Mouse (Mus musculus) heart, postnatal 0 days (tissue): ENCODE measurements at regions not wholly inside any gene's neighbourhood (a gene's known extent, or its start where the extent isn't known, plus 50 kb on each side); places are given as distances from the start of the nearest gene placed in this dataset.

ENCODE experiments used
- ATAC-seq: fragments of 200-750 bp; cut with Nextera tagmentation; 2 replicates; pipeline ENCODE4 v1.8.0; 2017; ENCODE audit warnings: low read depth, moderate number of reproducible peaks, moderate library complexity; ENCODE audit not compliant: insufficient read depth
- DNase-seq: peaks from one replicate; pipeline ENCODE4 v3.0.0-alpha.2; 2016; ENCODE audit warnings: low spot score
- H3K27ac ChIP-seq: fragments of 300-500 bp; sonication (generic); 2 replicates; pipeline ENCODE4 v1.5.1; 2014; ENCODE audit warnings: low read depth, mild to moderate bottlenecking
- H3K27me3 ChIP-seq: fragments of 300-500 bp; sonication (generic); 2 replicates; pipeline ENCODE4 v1.6.1; 2014; ENCODE audit warnings: low read length, mixed read lengths; ENCODE audit not compliant: control insufficient read depth, insufficient read depth
- H3K36me3 ChIP-seq: fragments of 300-500 bp; sonication (generic); replicated peaks from 2 replicates; pipeline ENCODE4 v1.6.1; 2014; ENCODE audit warnings: low read length, mixed read lengths; ENCODE audit not compliant: control insufficient read depth, insufficient read depth
- H3K4me1 ChIP-seq: fragments of 300-500 bp; sonication (generic); 2 replicates; pipeline ENCODE4 v1.6.1; 2014; ENCODE audit warnings: antibody characterized with exemption; ENCODE audit not compliant: control insufficient read depth, insufficient read depth
- H3K4me2 ChIP-seq: fragments of 300-500 bp; sonication (generic); 2 replicates; pipeline ENCODE4 v1.6.1; 2014; ENCODE audit warnings: low read depth, mild to moderate bottlenecking, low read length, moderate library complexity
- H3K4me3 ChIP-seq: fragments of 300-500 bp; sonication (generic); 2 replicates; pipeline ENCODE4 v1.5.1; 2014; ENCODE audit warnings: low read depth, low read length
- H3K9ac ChIP-seq: fragments of 300-500 bp; sonication (generic); replicated peaks from 2 replicates; pipeline ENCODE4 v1.6.1; 2014; ENCODE audit warnings: low read depth, low read length, mixed read lengths
- H3K9me3 ChIP-seq: fragments of 300-500 bp; sonication (generic); replicated peaks from 2 replicates; pipeline ENCODE4 v1.6.1; 2016; ENCODE audit warnings: low read length; ENCODE audit not compliant: control insufficient read depth
- CTCF ChIP-seq: IDR thresholded peaks from 2 replicates; pipeline ENCODE4 v1.5.1; 2016; ENCODE audit warnings: antibody characterized with exemption, control low read depth, low read depth
- EP300 ChIP-seq: IDR thresholded peaks from 2 replicates; pipeline ENCODE4 v1.6.1; 2016; ENCODE audit warnings: antibody characterized with exemption, low read depth
- WGBS: fragments of 180-500 bp; shearing (Covaris S2); extraction: QIAGEN DNeasy Blood & Tissue Kit; methylation state at CpG from one replicate; pipeline ENCODE4 v1.1.7; 2014; 5-methylcytosine and 5-hydroxymethylcytosine counted together

DNA sequence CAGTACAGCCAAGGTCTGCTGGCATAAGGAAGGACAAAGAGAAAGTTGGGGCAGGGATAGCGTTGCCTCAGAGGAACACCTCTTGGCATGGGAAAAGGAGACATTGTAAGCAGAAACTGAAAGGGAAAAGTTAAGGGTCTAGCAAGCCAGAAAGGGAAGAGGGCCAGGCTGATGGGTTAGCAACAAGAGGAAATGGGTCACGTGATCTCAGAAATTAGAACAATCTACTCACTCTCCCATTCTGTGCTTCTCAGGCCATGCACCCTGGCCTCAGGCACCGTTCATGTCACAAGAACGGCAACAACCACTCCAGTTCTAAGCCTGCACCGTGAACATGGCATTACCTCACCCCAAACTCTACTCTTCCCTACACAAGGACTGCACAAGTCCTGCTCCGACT, 54.8 kb upstream of the Slc2a1 start:
- no peak for ATAC-seq

DNA sequence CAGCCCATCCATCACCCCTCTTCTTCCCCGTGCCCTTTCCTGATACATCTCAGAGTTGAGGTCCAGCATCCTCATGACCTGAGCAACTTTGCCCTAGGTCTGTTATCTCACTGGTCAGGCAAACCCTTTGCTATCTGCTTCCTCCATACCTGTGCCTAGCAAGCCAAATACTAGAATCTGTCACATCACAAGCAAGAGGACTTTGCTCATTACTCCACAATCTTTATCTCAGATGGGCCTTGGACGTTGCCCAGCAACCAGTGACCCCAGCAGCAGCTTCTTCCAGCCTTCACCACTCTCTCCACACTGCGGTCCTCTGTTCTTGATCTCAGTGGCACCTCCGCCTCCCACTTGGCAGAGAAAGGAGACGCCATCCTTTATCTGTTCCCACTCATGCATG, 54.4 kb upstream of the Slc2a1 start:
- Histone ChIP-seq H3K4me2 (no peak overlapping the region), H3K36me3 (no peaks in the 10 kb centered on the region), H3K4me1 (peaks cover 20% of the 10 kb centered on the region), H3K27ac (no peak overlapping the region), H3K9me3 (no peaks in the 10 kb centered on the region), H3K27me3 (no peaks in the 10 kb centered on the region), H3K9ac (no peak overlapping the region), H3K4me3 (no peak overlapping the region)
- ATAC-seq = peak; percentile 75; the same call in 1 of the 2 replicates
- TF ChIP-seq EP300 (no peak), CTCF (no peak)
- DNase-seq = no peak
- WGBS = 16% methylated on average over 5 of the region's 5 CpGs

More for the DNA sequence above, 54.8 kb upstream of the Slc2a1 start:
- peaks cover 20% of the 10 kb centered on the region for H3K4me1 ChIP-seq
- no peaks in the 10 kb centered on the region for H3K36me3 ChIP-seq
- TF ChIP-seq EP300 (no peak), CTCF (no peak)
- H3K4me2 ChIP-seq = no peak overlapping the region
- 68% methylated on average over 6 of the region's 6 CpGs for WGBS
- DNase-seq = no peak
- no peak overlapping the region for H3K4me3 ChIP-seq
- H3K9ac ChIP-seq = no peak overlapping the region
- H3K27me3 ChIP-seq = no peaks in the 10 kb centered on the region
- no peaks in the 10 kb centered on the region for H3K9me3 ChIP-seq
- no peak overlapping the region for H3K27ac ChIP-seq

DNA sequence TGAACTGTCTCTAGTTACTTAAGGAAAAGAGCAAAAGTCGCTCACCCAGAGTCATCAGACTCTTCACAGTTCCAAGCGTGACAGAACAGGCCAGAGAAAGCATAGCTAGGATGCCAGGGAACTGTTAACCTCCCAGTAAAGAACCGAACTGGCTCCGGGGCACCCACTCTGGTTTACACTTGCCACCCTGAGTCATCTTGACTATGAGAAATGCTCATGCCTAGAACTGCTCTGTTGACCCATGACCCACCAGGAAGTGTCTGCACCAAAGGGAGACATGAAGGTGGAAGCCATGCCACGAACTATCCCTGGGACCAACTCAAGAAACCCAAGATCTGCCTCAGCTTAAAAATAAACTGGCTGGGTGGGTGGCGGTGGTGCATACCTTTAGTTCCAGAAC, 51.3 kb upstream of the Slc2a1 start:
- no peak overlapping the region for H3K9ac ChIP-seq
- H3K27ac ChIP-seq = no peak overlapping the region
- H3K4me1 ChIP-seq = peaks cover 13% of the 10 kb centered on the region
- no peak overlapping the region for H3K4me3 ChIP-seq
- no peak for DNase-seq
- no peaks in the 10 kb centered on the region for H3K27me3 ChIP-seq
- 85% methylated on average over 6 of the region's 6 CpGs for WGBS
- no peak for ATAC-seq
- H3K9me3 ChIP-seq = no peaks in the 10 kb centered on the region
- TF ChIP-seq CTCF = no peak
- H3K4me2 ChIP-seq = no peak overlapping the region
- H3K36me3 ChIP-seq = no peaks in the 10 kb centered on the region

DNA sequence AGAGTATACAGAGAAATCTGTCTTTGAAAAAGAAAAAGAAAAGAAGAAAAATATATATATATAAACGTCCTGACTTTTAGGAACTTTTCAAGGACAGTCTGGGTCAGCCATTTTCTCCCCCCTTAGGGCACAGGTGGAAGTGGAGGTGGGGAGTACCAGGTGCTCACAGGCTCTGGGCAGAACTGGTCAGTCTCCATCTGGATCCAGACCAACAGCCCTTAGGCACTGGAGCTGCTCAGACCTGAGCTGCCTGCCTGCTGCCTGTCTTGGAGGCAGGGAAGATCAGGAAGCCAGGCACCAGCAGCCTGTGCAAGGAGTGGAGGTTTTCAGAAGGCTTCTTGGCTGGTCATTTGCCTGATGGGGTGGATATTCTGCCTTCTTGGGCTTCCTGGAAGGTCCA, 50.7 kb upstream of the Slc2a1 start:
- Histone ChIP-seq H3K27ac (no peak overlapping the region), H3K36me3 (no peaks in the 10 kb centered on the region), H3K4me1 (peaks cover 13% of the 10 kb centered on the region), H3K9ac (no peak overlapping the region), H3K4me3 (no peak overlapping the region), H3K27me3 (no peaks in the 10 kb centered on the region), H3K9me3 (no peaks in the 10 kb centered on the region), H3K4me2 (no peak overlapping the region)
- TF ChIP-seq CTCF (no peak), EP300 (no peak)
- 59% methylated on average over 1 of the region's 1 CpGs for WGBS
- ATAC-seq = no peak
- DNase-seq = no peak
